Mouse (Mus musculus) heart, embryonic 14.5 days (tissue): ENCODE results near the gene Fam131c. TPM values are rescaled to one million over a fixed set of nuclear protein-coding genes. Genes with fewer than 3 reads are reported as not detected.
A peak's percentile ranks its signal among the peaks of the same experiment; 100 is the strongest.

Source experiments
- ATAC-seq: fragments of 200-750 bp; cut with Nextera tagmentation; 2 replicates; pipeline ENCODE4 v1.8.0; 2017; ENCODE audit warnings: low read depth, moderate TSS enrichment; ENCODE audit not compliant: insufficient number of reproducible peaks, insufficient read depth, low FRiP score
- H3K27ac ChIP-seq, 2 experiments: fragments of 200-500 bp in 1 of 2; fragments of 300-500 bp in 1 of 2; sonication (generic) in 1 of 2; replicated peaks in 1 of 2; 2 replicates each; pipeline ENCODE4 v1.5.1; 2012 to 2014; ENCODE audit warnings: low read depth in 2 of 2, low read length in 2 of 2, control low read depth in 1 of 2, mild to moderate bottlenecking in 1 of 2, mixed read lengths in 1 of 2; ENCODE audit not compliant: control insufficient read depth in 1 of 2, insufficient read depth in 1 of 2
- H3K27me3 ChIP-seq: fragments of 300-500 bp; sonication (generic); 2 replicates; pipeline ENCODE4 v1.6.1; 2014; ENCODE audit warnings: mild to moderate bottlenecking, low read length, control low read depth; ENCODE audit not compliant: control insufficient read depth, insufficient read depth
- H3K36me3 ChIP-seq: fragments of 300-500 bp; sonication (generic); 2 replicates; pipeline ENCODE4 v1.6.1; 2014; ENCODE audit warnings: mild to moderate bottlenecking, control low read depth, low read length, mixed read lengths; ENCODE audit not compliant: control insufficient read depth, insufficient read depth
- H3K4me1 ChIP-seq, 2 experiments: fragments of 200-500 bp in 1 of 2; fragments of 300-500 bp in 1 of 2; sonication (generic) in 1 of 2; 2 replicates each; pipeline ENCODE4 v1.6.1; 2012 to 2014; ENCODE audit warnings: low read length in 2 of 2, control low read depth in 1 of 2, mixed read lengths in 1 of 2; ENCODE audit not compliant: control insufficient read depth in 2 of 2, insufficient read depth in 2 of 2
- H3K4me2 ChIP-seq: fragments of 300-500 bp; sonication (generic); 2 replicates; pipeline ENCODE4 v1.6.1; 2014; ENCODE audit warnings: mild to moderate bottlenecking, low read length
- H3K4me3 ChIP-seq, 2 experiments: fragments of 200-500 bp in 1 of 2; fragments of 300-500 bp in 1 of 2; sonication (generic) in 1 of 2; 2 replicates each; pipeline ENCODE4 v1.5.1; 2012 to 2014; ENCODE audit warnings: low read length in 2 of 2, mild to moderate bottlenecking in 2 of 2, control low read depth in 1 of 2, low read depth in 1 of 2, moderate library complexity in 1 of 2; ENCODE audit not compliant: control insufficient read depth in 1 of 2, insufficient read depth in 1 of 2
- H3K9ac ChIP-seq: fragments of 300-500 bp; sonication (generic); 2 replicates; pipeline ENCODE4 v1.6.1; 2014; ENCODE audit warnings: mild to moderate bottlenecking, low read length
- H3K9me3 ChIP-seq: fragments of 300-500 bp; sonication (generic); 2 replicates; pipeline ENCODE4 v1.6.1; 2016; ENCODE audit warnings: low read length, control low read depth; ENCODE audit not compliant: control insufficient read depth
- WGBS: fragments of 180-500 bp; shearing (Covaris S2); extraction: QIAGEN DNeasy Blood & Tissue Kit; methylation state at CpG from one replicate; pipeline ENCODE4 v1.1.7; 2014; 5-methylcytosine and 5-hydroxymethylcytosine counted together
- polyA plus RNA-seq: library from polyadenylated mRNA; unstranded; fragments of >200 nt; fragmentation: Nextera tagmentation; extraction: Ambion mirVana; gene quantifications from 2 replicates; pipeline ENCODE4 v1.2.1, GENCODE M21; 2014

Fam131c gene
- polyA plus RNA-seq, 1 experiment from 2014 or later = 0.92 TPM

DNA sequence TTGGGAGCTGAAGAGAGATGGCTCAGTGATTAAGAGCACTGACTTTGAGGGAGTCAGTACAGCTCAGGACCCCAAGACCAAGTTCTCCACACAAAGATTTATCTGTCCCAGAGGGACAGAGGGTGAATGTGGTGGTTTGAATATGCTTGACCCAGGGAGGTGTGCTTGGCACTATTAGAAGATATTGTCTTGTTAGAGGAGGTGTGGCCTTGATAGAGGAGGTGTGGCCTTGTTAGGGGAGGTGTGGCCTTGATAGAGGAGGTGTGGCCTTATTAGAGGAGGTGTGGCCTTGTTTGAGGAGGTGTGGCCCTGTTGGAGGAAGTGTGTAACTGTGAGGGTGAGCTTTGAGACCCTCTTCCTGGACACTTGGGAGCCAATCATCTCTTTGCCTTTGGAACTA is 10.2 kb upstream of the Fam131c start:
- H3K4me2 ChIP-seq = no peak overlapping the region
- no peak overlapping the region for H3K27ac ChIP-seq
- ATAC-seq = no peak
- no peaks in the 10 kb centered on the region for H3K36me3 ChIP-seq
- H3K4me3 ChIP-seq = no peak overlapping the region
- H3K9ac ChIP-seq = no peak overlapping the region
- H3K4me1 ChIP-seq = no peaks in the 10 kb centered on the region; a peak in 1 of 4 replicates
- H3K27me3 ChIP-seq = no peaks in the 10 kb centered on the region
- no peaks in the 10 kb centered on the region for H3K9me3 ChIP-seq

DNA sequence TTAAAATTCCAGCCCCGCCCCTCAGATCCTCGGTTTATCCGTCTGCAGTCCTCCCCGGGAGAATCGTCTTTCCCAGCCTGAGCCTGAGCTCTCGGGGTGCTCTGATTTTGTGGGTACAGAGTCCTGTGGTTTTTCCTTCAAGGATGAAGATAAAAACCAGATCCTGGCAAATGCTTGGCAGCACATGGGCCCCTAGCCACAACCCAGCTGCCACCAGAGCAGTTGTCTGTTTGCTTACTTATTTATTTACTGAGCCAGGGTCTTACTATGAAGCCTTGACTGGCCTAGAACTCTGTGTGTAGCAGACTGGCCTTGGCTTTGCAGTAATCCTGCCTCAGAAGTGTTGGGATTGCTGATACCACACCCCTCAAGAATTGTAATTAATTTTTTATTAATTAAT is 8.8 kb upstream of the Fam131c start:
- no peaks in the 10 kb centered on the region for H3K9me3 ChIP-seq
- H3K27me3 ChIP-seq = 0 out of 2 replicates have a peak, but pooled peaks cover 2% of the 10 kb centered on the region
- 75% methylated on average over 6 of the region's 6 CpGs for WGBS
- no peak for ATAC-seq
- no peak overlapping the region for H3K4me3 ChIP-seq
- no peak overlapping the region for H3K4me2 ChIP-seq
- no peaks in the 10 kb centered on the region for H3K36me3 ChIP-seq
- H3K9ac ChIP-seq = no peak overlapping the region
- no peak overlapping the region for H3K27ac ChIP-seq
- H3K4me1 ChIP-seq = peaks cover 0 to 2% of the 10 kb centered on the region in 2 experiments; a peak in 1 of 4 replicates

DNA sequence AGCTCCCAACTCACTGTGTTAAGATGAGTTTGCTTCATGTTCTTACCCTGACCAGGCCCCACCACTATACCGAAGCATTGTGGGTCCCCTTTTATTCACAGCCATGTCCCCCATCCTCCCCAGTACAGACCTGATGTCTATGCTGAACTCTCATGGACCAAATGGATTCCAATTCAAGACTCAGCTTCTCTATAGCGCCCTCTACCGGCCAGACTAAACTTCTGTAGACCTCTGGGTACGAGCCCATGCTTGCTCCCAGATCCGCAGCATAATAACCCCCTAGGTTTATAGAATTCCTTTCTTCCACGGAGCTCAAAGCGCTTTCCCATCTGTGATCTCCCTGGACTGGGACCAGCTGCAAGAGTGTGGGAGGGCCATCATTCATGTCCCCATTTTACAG is 7.2 kb upstream of the Fam131c start:
- ATAC-seq = no peak
- Histone ChIP-seq H3K36me3 (no peaks in the 10 kb centered on the region), H3K27me3 (peaks cover 14% of the 10 kb centered on the region), H3K27ac (no peak overlapping the region), H3K4me2 (no peak overlapping the region), H3K4me1 (peaks cover 0 to 2% of the 10 kb centered on the region in 2 experiments; a peak in 1 of 4 replicates), H3K9me3 (no peaks in the 10 kb centered on the region), H3K4me3 (no peak overlapping the region), H3K9ac (no peak overlapping the region)
- WGBS = 40% methylated on average over 7 of the region's 7 CpGs

DNA sequence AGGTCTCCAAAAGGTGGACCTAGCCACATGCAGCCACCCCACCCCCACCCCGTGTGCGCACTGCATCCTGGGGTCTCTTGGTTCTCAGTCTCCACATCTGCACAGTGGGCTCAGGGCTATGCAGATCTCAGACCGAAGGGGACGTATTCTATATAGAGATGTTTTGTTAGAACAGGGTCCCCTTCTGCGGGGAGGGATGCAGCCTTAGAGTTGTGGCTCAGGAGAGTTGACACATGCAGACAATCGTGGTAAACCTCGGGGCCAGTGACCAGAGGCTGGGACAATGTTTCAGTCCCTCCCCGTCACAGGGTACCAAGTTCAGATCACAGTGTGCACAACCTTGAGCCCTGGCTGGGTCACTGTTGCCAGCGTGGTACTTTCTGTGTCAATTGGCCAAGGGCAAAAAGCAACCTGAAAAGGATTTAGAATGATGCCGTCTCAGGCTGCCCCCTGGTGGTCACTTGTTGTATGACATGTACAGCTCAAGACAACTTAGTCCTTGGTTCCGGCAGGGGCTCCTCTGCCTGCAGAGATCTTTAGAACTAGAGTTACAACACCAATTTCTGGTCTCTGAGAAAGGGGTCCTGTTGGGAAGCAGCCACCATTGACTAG is 5.0 kb upstream of the Fam131c start:
- no peak overlapping the region for H3K27ac ChIP-seq
- peaks cover 31% of the 10 kb centered on the region for H3K27me3 ChIP-seq
- WGBS = 29% methylated on average over 11 of the region's 11 CpGs
- H3K4me1 ChIP-seq = peaks cover 0 to 2% of the 10 kb centered on the region in 2 experiments; a peak in 1 of 4 replicates
- no peak overlapping the region for H3K9ac ChIP-seq
- H3K4me3 ChIP-seq = no peak overlapping the region
- H3K36me3 ChIP-seq = no peaks in the 10 kb centered on the region
- peak; percentile 10; the same call in 1 of the 2 replicates for ATAC-seq
- H3K9me3 ChIP-seq = no peaks in the 10 kb centered on the region
- no peak overlapping the region for H3K4me2 ChIP-seq

DNA sequence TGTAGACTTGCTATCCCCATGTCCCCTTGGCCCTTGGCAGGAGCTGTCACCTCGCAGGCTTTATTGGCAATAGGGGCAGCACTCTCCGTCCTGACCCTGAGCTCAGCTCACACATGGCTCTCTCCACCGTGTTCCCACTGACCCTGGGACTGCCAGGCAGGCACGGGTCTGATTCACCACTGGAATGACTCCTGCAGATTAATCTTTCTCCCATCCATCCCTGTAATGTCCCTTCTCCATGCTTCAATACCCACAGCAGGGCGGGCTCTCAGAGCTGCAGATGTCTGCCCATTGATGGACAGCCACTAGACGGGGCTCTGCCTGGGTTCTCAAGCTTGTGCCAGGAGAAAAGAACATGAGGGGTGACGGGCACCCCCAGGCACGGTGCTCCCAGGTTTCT is 2.9 kb upstream of the Fam131c start:
- no peak overlapping the region for H3K9ac ChIP-seq
- peaks cover 38% of the 10 kb centered on the region for H3K27me3 ChIP-seq
- H3K27ac ChIP-seq = no peak overlapping the region
- H3K4me2 ChIP-seq = no peak overlapping the region
- no peak for ATAC-seq
- H3K36me3 ChIP-seq = no peaks in the 10 kb centered on the region
- H3K9me3 ChIP-seq = no peaks in the 10 kb centered on the region
- H3K4me3 ChIP-seq = no peak overlapping the region
- H3K4me1 ChIP-seq = peaks cover 0 to 4% of the 10 kb centered on the region in 2 experiments; a peak in 1 of 4 replicates
- 62% methylated on average over 8 of the region's 8 CpGs for WGBS

DNA sequence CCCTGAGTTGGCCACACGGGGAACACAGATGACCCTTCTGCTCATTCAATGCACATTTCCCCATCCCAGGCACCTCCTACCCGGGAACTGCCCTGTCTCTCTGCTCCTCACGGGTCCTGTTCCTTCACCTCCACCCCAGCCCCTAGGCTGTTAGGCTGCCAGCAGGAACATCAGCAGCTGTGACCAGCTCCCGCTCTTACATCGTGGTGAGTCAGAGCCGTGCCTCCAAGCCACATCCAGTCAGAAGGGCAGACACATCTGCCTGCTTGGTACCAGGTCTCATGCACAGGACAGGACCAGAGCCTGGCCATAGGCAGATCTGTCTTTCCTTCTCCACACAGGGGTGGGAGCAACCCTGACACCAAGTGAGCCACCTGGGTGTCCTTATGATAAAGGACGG is 2.1 kb upstream of the Fam131c start:
- Histone ChIP-seq H3K9ac (no peak overlapping the region), H3K9me3 (no peaks in the 10 kb centered on the region), H3K4me2 (no peak overlapping the region), H3K4me1 (peaks cover 0 to 4% of the 10 kb centered on the region in 2 experiments; a peak in 1 of 4 replicates), H3K36me3 (no peaks in the 10 kb centered on the region), H3K27ac (no peak overlapping the region), H3K27me3 (peaks cover 38% of the 10 kb centered on the region), H3K4me3 (no peak overlapping the region)
- ATAC-seq = no peak
- WGBS = 52% methylated on average over 7 of the region's 7 CpGs

DNA sequence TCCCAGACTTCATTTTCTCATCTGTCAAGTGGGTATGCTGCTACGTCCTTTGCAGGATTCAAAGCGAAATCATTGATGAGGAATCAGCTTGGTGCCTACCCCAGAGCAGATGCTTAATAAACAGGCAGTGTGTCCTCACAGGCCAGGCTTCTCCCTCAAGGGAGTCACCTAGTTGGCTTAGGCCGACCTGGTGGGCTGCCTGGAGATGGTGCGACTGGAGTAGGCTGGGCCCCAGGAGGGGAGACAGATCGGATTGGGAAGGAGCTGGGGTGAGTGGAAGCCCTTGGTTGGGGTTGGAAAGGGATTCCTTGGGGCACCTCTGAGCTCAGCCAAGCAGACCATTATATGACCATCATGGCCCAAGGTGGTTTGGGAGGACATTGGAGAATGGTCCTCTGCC is 4.4 kb downstream of the Fam131c start:
- Histone ChIP-seq H3K4me3 (no peak overlapping the region), H3K27ac (no peak overlapping the region), H3K9me3 (no peaks in the 10 kb centered on the region), H3K36me3 (no peaks in the 10 kb centered on the region), H3K9ac (no peak overlapping the region), H3K4me2 (no peak overlapping the region), H3K4me1 (peaks cover 0 to 2% of the 10 kb centered on the region in 2 experiments; a peak in 1 of 4 replicates), H3K27me3 (peaks cover 8% of the 10 kb centered on the region; the same call in 1 of the 2 replicates)
- no peak for ATAC-seq
- 86% methylated on average over 5 of the region's 5 CpGs for WGBS

DNA sequence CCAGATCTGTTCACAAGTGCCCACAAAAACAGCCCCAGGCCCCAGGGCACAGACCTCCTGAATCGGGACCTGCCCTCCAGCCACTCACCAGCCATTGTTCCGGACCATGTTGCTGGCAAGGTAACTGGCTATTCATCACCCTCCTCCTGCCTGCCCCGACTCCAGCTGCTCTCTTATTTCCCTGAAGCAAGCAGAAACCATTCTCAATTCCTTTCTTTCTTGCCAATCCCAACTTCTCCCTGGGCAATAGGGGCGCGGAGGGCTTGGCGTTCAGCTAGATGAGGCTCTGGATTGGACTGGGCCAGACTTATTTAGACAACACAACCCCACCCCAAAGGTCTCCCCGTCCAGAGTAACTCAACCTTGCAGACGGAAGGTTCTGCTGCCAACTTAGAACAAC is 11.7 kb downstream of the Fam131c start:
- WGBS = 71% methylated on average over 8 of the region's 8 CpGs
- H3K27me3 ChIP-seq = peaks cover 44% of the 10 kb centered on the region
- H3K36me3 ChIP-seq = no peaks in the 10 kb centered on the region

More for the DNA sequence above, 11.7 kb downstream of the Fam131c start:
- Histone ChIP-seq H3K9me3 (no peaks in the 10 kb centered on the region), H3K27ac (no peak overlapping the region), H3K4me1 (peaks cover 2 to 14% of the 10 kb centered on the region in 2 experiments; a peak in 3 of 4 replicates), H3K4me3 (no peak overlapping the region), H3K9ac (no peak overlapping the region), H3K4me2 (no peak overlapping the region)
- ATAC-seq = no peak
